19 mouse cellular contexts compared by ENCODE assay signal in genomic region chr5:23994231-23994630, GRCm38 (mm10). TPM values are rescaled to one million over a fixed set of nuclear protein-coding genes. Genes with fewer than 3 reads are reported as not detected.
A peak's percentile ranks its signal among the peaks of the same experiment; 100 is the strongest.
DNase-seq lines count a peak whose midpoint lies in the region; ATAC-seq and TF ChIP-seq lines count a peak whose summit lies in the region.
"Had no signal": no experiment of that assay in that cellular context is flagged by ENCODE, and none has a peak within 500 bp of the region (broad histone marks: within the 10 kb centered on the region; RNA-seq: fewer than 3 reads in every experiment).

No protein-coding gene starts in this region.

- H3K27ac ChIP-seq in heart, embryonic 15.5 days, result peak overlapping the region; percentile 77
- 0 out of 2 replicates have a peak overlapping the region, but pooled peaks have one; percentile 28 for H3K27ac ChIP-seq in lung, postnatal 0 days (ENCODE audit: low read length)
- H3K27ac ChIP-seq in embryonic fibroblast, embryonic 13.5 days (ENCODE audit: insufficient read depth, low read length), result 0 out of 2 replicates have a peak overlapping the region, but pooled peaks have one; percentile 88
- peak overlapping the region; percentile 80 for H3K27ac ChIP-seq in forebrain, embryonic 16.5 days (ENCODE audit: low read length)
- H3K27ac ChIP-seq: intestine, embryonic 15.5 days; neural tube, embryonic 12.5 days had no signal

- no peak for TF ChIP-seq POLR2A in embryonic fibroblast, embryonic 13.5 days (IDR thresholded peaks at IDR 0.05; ENCODE audit: low read depth, low read length)

- H3K9me3 ChIP-seq in heart, embryonic 15.5 days (replicated peaks), result no peaks in the 10 kb centered on the region
- H3K9me3 ChIP-seq in lung, postnatal 0 days (ENCODE audit: low read length), result no peaks in the 10 kb centered on the region
- no peaks in the 10 kb centered on the region for H3K9me3 ChIP-seq in forebrain, embryonic 16.5 days (ENCODE audit: control insufficient read depth, low read length)
- H3K9me3 ChIP-seq: intestine, embryonic 15.5 days; limb, embryonic 10.5 days; neural tube, embryonic 12.5 days had no signal

- H3K4me1 ChIP-seq in heart, embryonic 15.5 days (replicated peaks), result peaks cover 25% of the 10 kb centered on the region
- H3K4me1 ChIP-seq in lung, postnatal 0 days (ENCODE audit: insufficient read depth, low read depth, low read length), result no peaks in the 10 kb centered on the region
- peaks cover 14% of the 10 kb centered on the region for H3K4me1 ChIP-seq in embryonic fibroblast, embryonic 13.5 days (ENCODE audit: control insufficient read depth, insufficient read depth, low read length)
- H3K4me1 ChIP-seq in forebrain, embryonic 16.5 days (replicated peaks; ENCODE audit: control insufficient read depth, insufficient read depth, low read length), result peaks cover 27% of the 10 kb centered on the region
- H3K4me1 ChIP-seq: intestine, embryonic 15.5 days; limb, embryonic 10.5 days had no signal

- WGBS in heart, embryonic 15.5 days, result 83% methylated on average over 2 of the region's 2 CpGs
- 84% methylated on average over 2 of the region's 2 CpGs for WGBS in lung, postnatal 0 days
- 26% methylated on average over 2 of the region's 2 CpGs for WGBS in forebrain, embryonic 16.5 days

- no peak for TF ChIP-seq CTCF in lung, postnatal 0 days (IDR thresholded peaks at IDR 0.05)
- no peak for TF ChIP-seq CTCF in embryonic fibroblast, embryonic 13.5 days (IDR thresholded peaks at IDR 0.05; ENCODE audit: borderline replicate concordance, insufficient read depth, low read length)

- DNase-seq in heart, postnatal 36 days, result no peak
- DNase-seq in lung, postnatal 0 days (ENCODE audit: low spot score), result no peak
- no peak for DNase-seq in lung, postnatal 4 days
- no peak for DNase-seq in neural tube, embryonic 10.5 days (ENCODE audit: extremely low spot score, low spot score)
- DNase-seq: adrenal gland, postnatal 25 days; cerebellum, adult 9-10 months; gastrocnemius, postnatal 25 days; lung, embryonic 14.5 days; right cerebral cortex, postnatal 25 days; thymus, postnatal 25 days had no signal

- no peaks in the 10 kb centered on the region for H3K27me3 ChIP-seq in heart, embryonic 15.5 days
- H3K27me3 ChIP-seq in lung, postnatal 0 days (replicated peaks; ENCODE audit: insufficient read depth, low read length), result no peaks in the 10 kb centered on the region
- H3K27me3 ChIP-seq in forebrain, embryonic 16.5 days (replicated peaks; ENCODE audit: control insufficient read depth, insufficient read depth, low read length), result no peaks in the 10 kb centered on the region
- H3K27me3 ChIP-seq: intestine, embryonic 15.5 days; neural tube, embryonic 12.5 days had no signal

- no peak for ATAC-seq in heart, embryonic 15.5 days (replicated peaks; ENCODE audit: insufficient number of reproducible peaks, insufficient read depth, low FRiP score, low read depth)
- no peak for ATAC-seq in lung, postnatal 0 days
- ATAC-seq in forebrain, embryonic 16.5 days, result 0 out of 2 replicates have a peak, but pooled peaks have one; percentile 11
- ATAC-seq: intestine, embryonic 15.5 days had no signal

- H3K9ac ChIP-seq in heart, embryonic 15.5 days, result no peak overlapping the region
- H3K9ac ChIP-seq in lung, postnatal 0 days (replicated peaks; ENCODE audit: low read depth), result no peak overlapping the region
- H3K9ac ChIP-seq in forebrain, embryonic 16.5 days (replicated peaks; ENCODE audit: low read depth, low read length), result no peak overlapping the region
- H3K9ac ChIP-seq: intestine, embryonic 15.5 days; lung, embryonic 14.5 days; neural tube, embryonic 12.5 days had no signal

- H3K36me3 ChIP-seq in heart, embryonic 15.5 days, result no peaks in the 10 kb centered on the region
- no peaks in the 10 kb centered on the region for H3K36me3 ChIP-seq in lung, postnatal 0 days (ENCODE audit: insufficient read depth, low read length)
- H3K36me3 ChIP-seq in forebrain, embryonic 16.5 days (ENCODE audit: control insufficient read depth, insufficient read depth), result 0 out of 2 replicates have a peak, but pooled peaks cover 4% of the 10 kb centered on the region
- H3K36me3 ChIP-seq: intestine, embryonic 15.5 days; limb, embryonic 10.5 days; neural tube, embryonic 12.5 days had no signal

- no peak for TF ChIP-seq EP300 in lung, postnatal 0 days (IDR thresholded peaks at IDR 0.05)

- H3K4me3 ChIP-seq in heart, embryonic 15.5 days, result no peak overlapping the region
- H3K4me3 ChIP-seq in lung, postnatal 0 days (ENCODE audit: low read depth, low read length), result no peak overlapping the region
- no peak overlapping the region for H3K4me3 ChIP-seq in embryonic fibroblast, embryonic 13.5 days (ENCODE audit: insufficient read depth, low read length)
- H3K4me3 ChIP-seq in forebrain, embryonic 16.5 days (replicated peaks; ENCODE audit: low read length), result no peak overlapping the region
- H3K4me3 ChIP-seq: intestine, embryonic 15.5 days; left cerebral cortex, adult 2 months; limb, embryonic 10.5 days; neural tube, embryonic 12.5 days had no signal

- intact Hi-C loops in heart, postnatal 36 days (cut with DNase I), result loop anchor here (5.0 kb wide), 1 partner anchor 72 kb away; no protein-coding TSS in a partner anchor

- H3K4me2 ChIP-seq in heart, embryonic 15.5 days, result no peak overlapping the region
- H3K4me2 ChIP-seq in lung, postnatal 0 days (replicated peaks; ENCODE audit: low read depth, low read length), result no peak overlapping the region
- H3K4me2 ChIP-seq in forebrain, embryonic 16.5 days (ENCODE audit: low read length), result no peak overlapping the region
- H3K4me2 ChIP-seq: heart, embryonic 11.5 days; intestine, embryonic 15.5 days; liver, embryonic 11.5 days; lung, embryonic 14.5 days had no signal

RNA-seq across cellular contexts. Expression of gene Fam126a, which starts 36.3 kb away (rescaled TPM):
- 33.9 and 34.5 TPM in 2 replicates for polyA plus RNA-seq in heart, embryonic 15.5 days (2015; fragmentation: Nextera tagmentation; extraction: Ambion mirVana)
- 10 to 100 TPM; 31.7 to 58.7 TPM for total RNA-seq in heart, postnatal 36 days (2021)
- 11.5 and 12.4 TPM in 2 replicates for polyA plus RNA-seq in lung, postnatal 0 days (2015; fragmentation: Nextera tagmentation; extraction: Ambion mirVana)
- polyA plus RNA-seq in embryonic fibroblast, embryonic 13.5 days (2011; ENCODE audit: insufficient read length, low read depth, missing spikeins), result 38.2 and 47.7 TPM in 2 replicates
- 49.9 and 60.2 TPM in 2 replicates for polyA plus RNA-seq in forebrain, embryonic 16.5 days (2015; fragmentation: Nextera tagmentation; extraction: Ambion mirVana)

Comparison
In these comparisons a context has a peak if more than half of its experiments do, and no peak if none do; other contexts are left out.
1. H3K27ac ChIP-seq: peak in every context shown above with its lines; median percentile 88 in embryonic fibroblast, embryonic 13.5 days; 80 in forebrain, embryonic 16.5 days; 77 in heart, embryonic 15.5 days; 28 in lung, postnatal 0 days.